Mouse (Mus musculus) testis, postnatal 14 days (tissue): Measurements from ENCODE around the gene Pcbd2.

Experiments used
- DNase-seq: peaks from one replicate; pipeline ENCODE4 v3.0.0; 2021; ENCODE audit warnings: low spot score

The Pcbd2 gene

GRCm38 (mm10) chr13:55826008-55826671, 99.0 kb downstream of the Pcbd2 start:
- peak; percentile 38 for DNase-seq
